Mouse (Mus musculus): ENCODE measurements around the gene Tnfrsf17. TPM values are rescaled to one million over a fixed set of nuclear protein-coding genes. Genes with fewer than 3 reads are reported as not detected.
"Not testable (repeated sequence)": the region's sequence is repeated elsewhere in the genome, so short reads cannot be mapped to it uniquely, and the experiment has no call there.

The Tnfrsf17 gene
- total RNA-seq (2015; ENCODE audit: low replicate concordance) (not detected in 2 replicates), total RNA-seq (2017; ENCODE audit: low replicate concordance) (not detected in 2 replicates)

GRCm38 (mm10) chr16:11313512-11313911 lies at the start of gene Tnfrsf17:
TSS of gene Tnfrsf17 (plus strand) at chr16:11313812.
- ATAC-seq (replicated peaks; ENCODE audit: low FRiP score, poor library complexity, severe bottlenecking): no peak

GRCm38 (mm10) chr16:11266556-11266955 lies 47.1 kb upstream of the Tnfrsf17 start:
- no peak for ATAC-seq (replicated peaks; ENCODE audit: low FRiP score, poor library complexity, severe bottlenecking)

- ATAC-seq (replicated peaks; ENCODE audit: low FRiP score, poor library complexity, severe bottlenecking): no peak
Measured at GRCm38 (mm10) chr16:11269808-11270207, 43.8 kb upstream of the Tnfrsf17 start.

- peak; percentile 88 for ATAC-seq (replicated peaks; ENCODE audit: low FRiP score, poor library complexity, severe bottlenecking)
Measured at GRCm38 (mm10) chr16:11270642-11271041, 43.0 kb upstream of the Tnfrsf17 start.

GRCm38 (mm10) chr16:11271073-11271472 lies 42.5 kb upstream of the Tnfrsf17 start:
- no peak for ATAC-seq (replicated peaks; ENCODE audit: low FRiP score, poor library complexity, severe bottlenecking)

GRCm38 (mm10) chr16:11276888-11277287 lies 36.7 kb upstream of the Tnfrsf17 start:
- no peak for ATAC-seq (replicated peaks; ENCODE audit: low FRiP score, poor library complexity, severe bottlenecking)

- no peak for ATAC-seq (replicated peaks; ENCODE audit: low FRiP score, poor library complexity, severe bottlenecking)
Measured at GRCm38 (mm10) chr16:11278778-11279177, 34.8 kb upstream of the Tnfrsf17 start.

- no peak for ATAC-seq (replicated peaks; ENCODE audit: low FRiP score, poor library complexity, severe bottlenecking)
Measured at GRCm38 (mm10) chr16:11282655-11283232, 30.9 kb upstream of the Tnfrsf17 start.

GRCm38 (mm10) chr16:11284881-11285280 lies 28.7 kb upstream of the Tnfrsf17 start:
- no peak for ATAC-seq (replicated peaks; ENCODE audit: low FRiP score, poor library complexity, severe bottlenecking)

GRCm38 (mm10) chr16:11285949-11286348 lies 27.7 kb upstream of the Tnfrsf17 start:
- ATAC-seq (replicated peaks; ENCODE audit: low FRiP score, poor library complexity, severe bottlenecking): no peak

- not testable (repeated sequence) for ATAC-seq (replicated peaks; ENCODE audit: low FRiP score, poor library complexity, severe bottlenecking)
Measured at GRCm38 (mm10) chr16:11288873-11289272, 24.7 kb upstream of the Tnfrsf17 start.

GRCm38 (mm10) chr16:11295583-11295982 lies 18.0 kb upstream of the Tnfrsf17 start:
- not testable (repeated sequence) for ATAC-seq (replicated peaks; ENCODE audit: low FRiP score, poor library complexity, severe bottlenecking)

- ATAC-seq (replicated peaks; ENCODE audit: low FRiP score, poor library complexity, severe bottlenecking): 0 out of 2 replicates have a peak, but pooled peaks have one; percentile 46
Measured at GRCm38 (mm10) chr16:11297700-11298099, 15.9 kb upstream of the Tnfrsf17 start.

GRCm38 (mm10) chr16:11303741-11304140 lies 9.9 kb upstream of the Tnfrsf17 start:
- no peak for ATAC-seq (replicated peaks; ENCODE audit: low FRiP score, poor library complexity, severe bottlenecking)

GRCm38 (mm10) chr16:11305531-11305930 lies 8.1 kb upstream of the Tnfrsf17 start:
- ATAC-seq (replicated peaks; ENCODE audit: low FRiP score, poor library complexity, severe bottlenecking): no peak

- ATAC-seq (replicated peaks; ENCODE audit: low FRiP score, poor library complexity, severe bottlenecking): no peak
Measured at GRCm38 (mm10) chr16:11315786-11316320, 2.2 kb downstream of the Tnfrsf17 start.

- no peak for ATAC-seq (replicated peaks; ENCODE audit: low FRiP score, poor library complexity, severe bottlenecking)
Measured at GRCm38 (mm10) chr16:11316748-11317147, 3.1 kb downstream of the Tnfrsf17 start.

GRCm38 (mm10) chr16:11317324-11317723 lies 3.7 kb downstream of the Tnfrsf17 start:
- no peak for ATAC-seq (replicated peaks; ENCODE audit: low FRiP score, poor library complexity, severe bottlenecking)

GRCm38 (mm10) chr16:11322409-11323323 lies 9.1 kb downstream of the Tnfrsf17 start, which contains the start of gene Snx29:
TSS of gene Snx29 (plus strand) at chr16:11322908.
- peak; percentile 94 for ATAC-seq (replicated peaks; ENCODE audit: low FRiP score, poor library complexity, severe bottlenecking)

GRCm38 (mm10) chr16:11323324-11324051 lies 9.9 kb downstream of the Tnfrsf17 start:
- peak; percentile 66 for ATAC-seq (replicated peaks; ENCODE audit: low FRiP score, poor library complexity, severe bottlenecking)
